Mouse (Mus musculus) heart, postnatal 0 days (tissue): ENCODE measurements around the gene Tlr4. TPM values are rescaled to one million over a fixed set of nuclear protein-coding genes. Genes with fewer than 3 reads are reported as not detected.
A peak's percentile ranks its signal among the peaks of the same experiment; 100 is the strongest.

Experiments
- ATAC-seq: fragments of 200-750 bp; cut with Nextera tagmentation; 2 replicates; pipeline ENCODE4 v1.8.0; 2017; ENCODE audit warnings: low read depth, moderate number of reproducible peaks, moderate library complexity; ENCODE audit not compliant: insufficient read depth
- DNase-seq: peaks from one replicate; pipeline ENCODE4 v3.0.0-alpha.2; 2016; ENCODE audit warnings: low spot score
- H3K27ac ChIP-seq: fragments of 300-500 bp; sonication (generic); 2 replicates; pipeline ENCODE4 v1.5.1; 2014; ENCODE audit warnings: low read depth, mild to moderate bottlenecking
- H3K27me3 ChIP-seq: fragments of 300-500 bp; sonication (generic); 2 replicates; pipeline ENCODE4 v1.6.1; 2014; ENCODE audit warnings: low read length, mixed read lengths; ENCODE audit not compliant: control insufficient read depth, insufficient read depth
- H3K36me3 ChIP-seq: fragments of 300-500 bp; sonication (generic); replicated peaks from 2 replicates; pipeline ENCODE4 v1.6.1; 2014; ENCODE audit warnings: low read length, mixed read lengths; ENCODE audit not compliant: control insufficient read depth, insufficient read depth
- H3K4me1 ChIP-seq: fragments of 300-500 bp; sonication (generic); 2 replicates; pipeline ENCODE4 v1.6.1; 2014; ENCODE audit warnings: antibody characterized with exemption; ENCODE audit not compliant: control insufficient read depth, insufficient read depth
- H3K4me2 ChIP-seq: fragments of 300-500 bp; sonication (generic); 2 replicates; pipeline ENCODE4 v1.6.1; 2014; ENCODE audit warnings: low read depth, mild to moderate bottlenecking, low read length, moderate library complexity
- H3K4me3 ChIP-seq: fragments of 300-500 bp; sonication (generic); 2 replicates; pipeline ENCODE4 v1.5.1; 2014; ENCODE audit warnings: low read depth, low read length
- H3K9ac ChIP-seq: fragments of 300-500 bp; sonication (generic); replicated peaks from 2 replicates; pipeline ENCODE4 v1.6.1; 2014; ENCODE audit warnings: low read depth, low read length, mixed read lengths
- H3K9me3 ChIP-seq: fragments of 300-500 bp; sonication (generic); replicated peaks from 2 replicates; pipeline ENCODE4 v1.6.1; 2016; ENCODE audit warnings: low read length; ENCODE audit not compliant: control insufficient read depth
- CTCF ChIP-seq: IDR thresholded peaks from 2 replicates; pipeline ENCODE4 v1.5.1; 2016; ENCODE audit warnings: antibody characterized with exemption, control low read depth, low read depth
- EP300 ChIP-seq: IDR thresholded peaks from 2 replicates; pipeline ENCODE4 v1.6.1; 2016; ENCODE audit warnings: antibody characterized with exemption, low read depth
- WGBS: fragments of 180-500 bp; shearing (Covaris S2); extraction: QIAGEN DNeasy Blood & Tissue Kit; methylation state at CpG from one replicate; pipeline ENCODE4 v1.1.7; 2014; 5-methylcytosine and 5-hydroxymethylcytosine counted together
- polyA plus RNA-seq: library from polyadenylated mRNA; unstranded; fragments of >200 nt; fragmentation: Nextera tagmentation; extraction: Ambion mirVana; gene quantifications from 2 replicates; pipeline ENCODE4 v1.2.1, GENCODE M21; 2015
- total RNA-seq: library from RNA; depleted of rRNA; stranded (reverse); fragments of >200 nt; gene quantifications from 2 replicates; pipeline ENCODE4 v1.2.3, GENCODE M21; 2014; ENCODE audit warnings: low replicate concordance; rRNA removed

The Tlr4 gene
- total RNA-seq (19.6 and 20.8 TPM in 2 replicates), polyA plus RNA-seq (2.7 and 2.9 TPM in 2 replicates)

DNA sequence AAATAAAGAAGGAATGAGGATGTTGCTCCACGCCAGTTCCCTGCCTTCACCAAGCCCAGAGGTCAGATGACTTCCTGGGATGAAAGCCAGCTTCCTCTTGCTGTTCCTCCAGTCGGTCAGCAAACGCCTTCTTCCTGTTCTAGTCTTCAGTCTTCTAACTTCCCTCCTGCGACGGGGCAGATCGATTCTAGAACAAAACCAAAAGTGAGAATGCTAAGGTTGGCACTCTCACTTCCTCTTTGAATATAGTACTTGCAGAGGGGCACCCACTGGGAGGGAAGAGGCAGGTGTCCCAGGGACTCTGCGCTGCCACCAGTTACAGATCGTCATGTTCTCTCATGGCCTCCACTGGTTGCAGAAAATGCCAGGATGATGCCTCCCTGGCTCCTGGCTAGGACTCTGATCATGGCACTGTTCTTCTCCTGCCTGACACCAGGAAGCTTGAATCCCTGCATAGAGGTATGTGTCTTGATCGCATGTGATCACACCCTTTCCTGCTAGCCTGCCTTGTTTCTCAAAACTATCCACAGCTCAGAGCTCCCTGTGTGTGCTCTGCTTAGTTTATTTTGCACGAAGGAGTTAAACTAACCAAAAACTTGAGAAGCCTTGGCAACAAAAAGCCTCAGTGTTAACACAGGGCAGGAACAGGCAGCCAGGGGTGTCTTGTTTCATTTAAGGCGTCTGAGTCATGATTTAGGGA lies at the start of gene Tlr4:
Gene Tlr4, plus strand, starts transcription at position 122 of the 700 bp plus-strand sequence.
- Histone ChIP-seq H3K4me1 (peaks cover 13% of the 10 kb centered on the region; the same call in 1 of the 2 replicates), H3K9ac (peak within 1 kb of the TSS; percentile 66), H3K27me3 (no peaks in the 10 kb centered on the region), H3K27ac (peak within 1 kb of the TSS; percentile 93), H3K36me3 (no peaks in the 10 kb centered on the region), H3K9me3 (no peaks in the 10 kb centered on the region), H3K4me3 (peak within 1 kb of the TSS; percentile 50), H3K4me2 (peak within 1 kb of the TSS; percentile 66)
- no peak for TF ChIP-seq EP300
- no peak for TF ChIP-seq CTCF
- 29% methylated on average over 11 of the region's 11 CpGs for WGBS
- peak; percentile 86 for DNase-seq
- peak; percentile 73 for ATAC-seq

DNA sequence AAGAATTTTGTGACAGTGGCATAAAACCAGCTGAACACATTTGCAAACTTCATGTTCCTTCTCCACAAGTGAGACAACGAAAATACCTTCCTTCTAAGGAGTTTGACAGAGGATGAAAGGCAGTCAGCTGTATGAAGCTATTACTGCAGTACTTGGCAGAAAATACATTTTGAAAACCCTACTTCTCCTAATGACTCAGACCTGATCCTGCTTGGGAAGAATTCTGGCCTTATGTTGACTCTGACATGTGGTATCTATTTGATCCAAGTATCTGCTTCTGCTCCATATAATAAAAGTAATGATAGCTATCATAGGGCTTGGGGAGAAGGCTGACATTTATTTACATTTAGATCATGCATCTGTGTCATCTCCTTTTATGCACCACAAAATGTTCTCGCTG lies 33.1 kb upstream of the Tlr4 start:
- no peak overlapping the region for H3K9ac ChIP-seq
- WGBS, result 80% methylated on average over 2 of the region's 2 CpGs
- no peak overlapping the region for H3K4me3 ChIP-seq
- H3K27me3 ChIP-seq, result no peaks in the 10 kb centered on the region
- H3K27ac ChIP-seq, result no peak overlapping the region
- TF ChIP-seq CTCF (no peak), EP300 (no peak)
- H3K36me3 ChIP-seq, result no peaks in the 10 kb centered on the region
- no peak overlapping the region for H3K4me2 ChIP-seq
- no peaks in the 10 kb centered on the region for H3K4me1 ChIP-seq
- ATAC-seq (no peak), DNase-seq (no peak)
- no peaks in the 10 kb centered on the region for H3K9me3 ChIP-seq

DNA sequence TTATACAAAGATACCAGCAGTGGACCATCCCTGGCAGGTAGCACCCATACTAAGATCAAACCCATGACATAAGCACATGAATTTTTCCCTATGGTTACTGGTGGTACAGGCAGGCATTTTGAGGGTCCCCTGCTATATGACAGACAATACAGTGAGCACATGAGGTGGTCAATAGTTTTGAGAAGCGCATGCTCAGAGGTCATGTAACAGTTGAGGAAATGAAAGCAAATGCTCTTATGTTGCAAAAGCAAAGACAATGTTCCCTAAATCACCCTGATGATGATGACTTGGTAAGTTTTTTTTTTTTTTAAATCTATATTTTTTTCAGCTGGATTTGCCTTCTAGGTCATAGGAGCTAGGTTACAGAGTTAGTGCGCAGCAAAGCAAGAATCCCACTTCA lies 30.7 kb upstream of the Tlr4 start:
- DNase-seq (no peak), ATAC-seq (no peak)
- Histone ChIP-seq H3K9ac (no peak overlapping the region), H3K4me3 (no peak overlapping the region), H3K27ac (no peak overlapping the region), H3K9me3 (no peaks in the 10 kb centered on the region), H3K4me2 (no peak overlapping the region), H3K36me3 (no peaks in the 10 kb centered on the region), H3K4me1 (no peaks in the 10 kb centered on the region), H3K27me3 (no peaks in the 10 kb centered on the region)
- no peak for TF ChIP-seq CTCF
- no peak for TF ChIP-seq EP300
- WGBS, result 90% methylated on average over 2 of the region's 2 CpGs

DNA sequence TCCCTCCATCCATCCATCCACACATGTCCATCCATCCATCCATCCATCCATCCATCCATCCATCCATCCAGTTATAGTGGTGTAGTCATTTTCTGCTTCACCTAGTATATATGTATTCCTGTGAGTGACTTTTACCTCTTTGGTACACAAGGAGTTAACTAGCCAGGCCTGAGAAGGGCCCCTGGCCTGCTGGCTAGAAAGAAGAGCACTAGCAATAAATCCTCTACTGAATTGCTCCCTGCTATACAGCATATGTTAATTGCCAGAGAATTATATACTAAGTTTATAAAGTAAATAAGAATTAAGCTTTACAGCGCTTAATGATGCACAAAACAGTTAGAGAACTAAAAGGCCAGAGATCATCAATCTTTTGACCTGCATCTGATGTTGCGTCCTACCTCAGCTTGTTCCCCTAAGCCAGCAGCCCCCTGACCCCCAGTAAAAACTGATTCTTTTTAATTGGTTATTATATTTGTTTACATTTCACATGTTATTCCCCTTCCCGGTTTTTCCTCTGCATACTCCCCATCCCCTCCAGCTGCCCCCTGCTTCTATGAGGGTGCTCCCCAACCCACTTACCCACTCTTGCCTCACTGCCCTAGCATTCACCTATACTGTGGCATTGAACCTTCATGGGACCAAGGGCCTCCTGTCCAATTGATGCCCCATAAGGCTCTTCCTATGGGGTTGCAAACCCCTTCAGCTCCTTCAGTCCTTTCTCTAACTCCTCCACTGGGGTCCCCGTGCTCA lies 22.7 kb upstream of the Tlr4 start:
- Histone ChIP-seq H3K4me1 (no peaks in the 10 kb centered on the region), H3K9ac (no peak overlapping the region), H3K27ac (no peak overlapping the region), H3K4me3 (no peak overlapping the region), H3K4me2 (no peak overlapping the region), H3K27me3 (no peaks in the 10 kb centered on the region), H3K9me3 (no peaks in the 10 kb centered on the region), H3K36me3 (no peaks in the 10 kb centered on the region)
- DNase-seq (no peak), ATAC-seq (no peak)
- 79% methylated on average over 4 of the region's 4 CpGs for WGBS
- TF ChIP-seq CTCF (no peak), EP300 (no peak)

DNA sequence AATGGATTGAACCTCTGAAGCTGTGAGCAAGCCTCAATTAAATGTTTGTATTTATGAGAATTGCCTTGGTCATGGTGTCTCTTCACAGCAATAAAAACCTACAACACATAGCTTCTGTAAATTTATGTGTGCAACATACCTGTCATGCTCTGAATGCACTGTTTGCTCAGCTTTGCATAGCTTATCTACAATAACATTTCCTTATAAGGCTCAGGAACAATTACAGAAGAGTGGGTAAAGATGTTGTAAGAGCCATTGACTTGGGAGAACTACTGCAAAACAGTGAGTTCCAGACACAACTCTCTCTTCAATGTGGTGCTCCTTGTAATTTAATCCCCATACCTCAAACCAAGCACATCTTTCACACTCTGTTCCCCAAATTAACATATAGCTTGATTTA lies 21.6 kb upstream of the Tlr4 start:
- no peak for TF ChIP-seq EP300
- no peak for TF ChIP-seq CTCF
- Histone ChIP-seq H3K4me1 (no peaks in the 10 kb centered on the region), H3K4me3 (no peak overlapping the region), H3K27ac (no peak overlapping the region), H3K9me3 (no peaks in the 10 kb centered on the region), H3K36me3 (no peaks in the 10 kb centered on the region), H3K27me3 (no peaks in the 10 kb centered on the region), H3K4me2 (no peak overlapping the region), H3K9ac (no peak overlapping the region)
- no peak for DNase-seq
- no peak for ATAC-seq
